Mouse (Mus musculus): ENCODE measurements at regions not wholly inside any gene's neighbourhood (a gene's known extent, or its start where the extent isn't known, plus 50 kb on each side); places are given as distances from the start of the nearest gene placed in this dataset.

- no peaks in the 10 kb centered on the region for H3K9me3 ChIP-seq (replicated peaks; ENCODE audit: control insufficient read depth, low read length)
- H3K27ac ChIP-seq (ENCODE audit: low read length) = no peak overlapping the region
- no peak overlapping the region for H3K9ac ChIP-seq (ENCODE audit: low read depth, low read length)
- WGBS (ENCODE audit: insufficient replicate concordance) = 63% methylated on average over 6 of the region's 6 CpGs
- H3K4me2 ChIP-seq (ENCODE audit: low read depth, low read length) = no peak overlapping the region
- no peaks in the 10 kb centered on the region for H3K27me3 ChIP-seq (ENCODE audit: control insufficient read depth, insufficient read depth, low read depth, low read length)
- no peaks in the 10 kb centered on the region for H3K4me1 ChIP-seq (ENCODE audit: control insufficient read depth, low read depth, low read length)
- ATAC-seq (ENCODE audit: low read depth) = no peak
- no peak overlapping the region for H3K4me3 ChIP-seq (ENCODE audit: low read depth, low read length)
- no peaks in the 10 kb centered on the region for H3K36me3 ChIP-seq (ENCODE audit: control insufficient read depth, insufficient read depth)
Measured at GRCm38 (mm10) chr14:58488803-58489202, 418.5 kb downstream of the Fgf9 start.

GRCm38 (mm10) chr14:58487836-58488235, 417.5 kb downstream of the Fgf9 start:
- Histone ChIP-seq H3K4me3 (ENCODE audit: low read depth, low read length) (no peak overlapping the region), H3K9ac (ENCODE audit: low read depth, low read length) (no peak overlapping the region), H3K4me2 (ENCODE audit: low read depth, low read length) (no peak overlapping the region), H3K27ac (ENCODE audit: low read length) (no peak overlapping the region), H3K27me3 (ENCODE audit: control insufficient read depth, insufficient read depth, low read depth, low read length) (no peaks in the 10 kb centered on the region), H3K4me1 (ENCODE audit: control insufficient read depth, low read depth, low read length) (no peaks in the 10 kb centered on the region), H3K36me3 (ENCODE audit: control insufficient read depth, insufficient read depth) (no peaks in the 10 kb centered on the region), H3K9me3 (replicated peaks; ENCODE audit: control insufficient read depth, low read length) (no peaks in the 10 kb centered on the region)
- WGBS (ENCODE audit: insufficient replicate concordance) = 57% methylated on average over 6 of the region's 6 CpGs
- ATAC-seq (ENCODE audit: low read depth) = no peak

GRCm38 (mm10) chr14:58480454-58480853, 410.1 kb downstream of the Fgf9 start:
- Histone ChIP-seq H3K9ac (ENCODE audit: low read depth, low read length) (no peak overlapping the region), H3K4me2 (ENCODE audit: low read depth, low read length) (no peak overlapping the region), H3K4me1 (ENCODE audit: control insufficient read depth, low read depth, low read length) (no peaks in the 10 kb centered on the region), H3K9me3 (replicated peaks; ENCODE audit: control insufficient read depth, low read length) (no peaks in the 10 kb centered on the region), H3K4me3 (ENCODE audit: low read depth, low read length) (no peak overlapping the region), H3K36me3 (ENCODE audit: control insufficient read depth, insufficient read depth) (no peaks in the 10 kb centered on the region), H3K27me3 (ENCODE audit: control insufficient read depth, insufficient read depth, low read depth, low read length) (no peaks in the 10 kb centered on the region), H3K27ac (ENCODE audit: low read length) (no peak overlapping the region)
- 67% methylated on average over 2 of the region's 2 CpGs for WGBS (ENCODE audit: insufficient replicate concordance)
- ATAC-seq (ENCODE audit: low read depth) = no peak

- no peaks in the 10 kb centered on the region for H3K4me1 ChIP-seq (ENCODE audit: control insufficient read depth, low read depth, low read length)
- H3K27ac ChIP-seq (ENCODE audit: low read length) = no peak overlapping the region
- H3K27me3 ChIP-seq (ENCODE audit: control insufficient read depth, insufficient read depth, low read depth, low read length) = no peaks in the 10 kb centered on the region
- H3K9ac ChIP-seq (ENCODE audit: low read depth, low read length) = no peak overlapping the region
- H3K9me3 ChIP-seq (replicated peaks; ENCODE audit: control insufficient read depth, low read length) = no peaks in the 10 kb centered on the region
- no peaks in the 10 kb centered on the region for H3K36me3 ChIP-seq (ENCODE audit: control insufficient read depth, insufficient read depth)
- no peak for ATAC-seq (ENCODE audit: low read depth)
- H3K4me3 ChIP-seq (ENCODE audit: low read depth, low read length) = no peak overlapping the region
- no peak overlapping the region for H3K4me2 ChIP-seq (ENCODE audit: low read depth, low read length)
- WGBS (ENCODE audit: insufficient replicate concordance) = 37% methylated on average over 3 of the region's 3 CpGs
Measured at GRCm38 (mm10) chr14:58470678-58471077, 400.3 kb downstream of the Fgf9 start.

GRCm38 (mm10) chr14:58468451-58468850, 398.1 kb downstream of the Fgf9 start:
- no peak overlapping the region for H3K4me2 ChIP-seq (ENCODE audit: low read depth, low read length)
- no peaks in the 10 kb centered on the region for H3K4me1 ChIP-seq (ENCODE audit: control insufficient read depth, low read depth, low read length)
- 50% methylated on average over 7 of the region's 7 CpGs for WGBS (ENCODE audit: insufficient replicate concordance)
- H3K36me3 ChIP-seq (ENCODE audit: control insufficient read depth, insufficient read depth) = no peaks in the 10 kb centered on the region
- no peak overlapping the region for H3K9ac ChIP-seq (ENCODE audit: low read depth, low read length)
- no peak overlapping the region for H3K4me3 ChIP-seq (ENCODE audit: low read depth, low read length)
- no peak for ATAC-seq (ENCODE audit: low read depth)
- H3K27ac ChIP-seq (ENCODE audit: low read length) = no peak overlapping the region
- no peaks in the 10 kb centered on the region for H3K27me3 ChIP-seq (ENCODE audit: control insufficient read depth, insufficient read depth, low read depth, low read length)
- no peaks in the 10 kb centered on the region for H3K9me3 ChIP-seq (replicated peaks; ENCODE audit: control insufficient read depth, low read length)

GRCm38 (mm10) chr14:58467856-58468255, 397.5 kb downstream of the Fgf9 start:
- Histone ChIP-seq H3K9me3 (replicated peaks; ENCODE audit: control insufficient read depth, low read length) (no peaks in the 10 kb centered on the region), H3K27me3 (ENCODE audit: control insufficient read depth, insufficient read depth, low read depth, low read length) (no peaks in the 10 kb centered on the region), H3K4me2 (ENCODE audit: low read depth, low read length) (no peak overlapping the region), H3K4me1 (ENCODE audit: control insufficient read depth, low read depth, low read length) (no peaks in the 10 kb centered on the region), H3K9ac (ENCODE audit: low read depth, low read length) (no peak overlapping the region), H3K27ac (ENCODE audit: low read length) (no peak overlapping the region), H3K4me3 (ENCODE audit: low read depth, low read length) (no peak overlapping the region), H3K36me3 (ENCODE audit: control insufficient read depth, insufficient read depth) (no peaks in the 10 kb centered on the region)
- ATAC-seq (ENCODE audit: low read depth) = no peak
- WGBS (ENCODE audit: insufficient replicate concordance) = 62% methylated on average over 5 of the region's 5 CpGs

- WGBS (ENCODE audit: insufficient replicate concordance) = 63% methylated on average over 5 of the region's 5 CpGs
- no peaks in the 10 kb centered on the region for H3K9me3 ChIP-seq (replicated peaks; ENCODE audit: control insufficient read depth, low read length)
- no peak overlapping the region for H3K9ac ChIP-seq (ENCODE audit: low read depth, low read length)
- H3K27ac ChIP-seq (ENCODE audit: low read length) = no peak overlapping the region
- no peaks in the 10 kb centered on the region for H3K36me3 ChIP-seq (ENCODE audit: control insufficient read depth, insufficient read depth)
- no peaks in the 10 kb centered on the region for H3K4me1 ChIP-seq (ENCODE audit: control insufficient read depth, low read depth, low read length)
- H3K4me3 ChIP-seq (ENCODE audit: low read depth, low read length) = no peak overlapping the region
- H3K4me2 ChIP-seq (ENCODE audit: low read depth, low read length) = no peak overlapping the region
- no peaks in the 10 kb centered on the region for H3K27me3 ChIP-seq (ENCODE audit: control insufficient read depth, insufficient read depth, low read depth, low read length)
- no peak for ATAC-seq (ENCODE audit: low read depth)
Measured at GRCm38 (mm10) chr14:58446776-58447354, 376.5 kb downstream of the Fgf9 start.

GRCm38 (mm10) chr14:58444496-58444895, 374.1 kb downstream of the Fgf9 start:
- no peak for ATAC-seq (ENCODE audit: low read depth)
- Histone ChIP-seq H3K27me3 (ENCODE audit: control insufficient read depth, insufficient read depth, low read depth, low read length) (no peaks in the 10 kb centered on the region), H3K36me3 (ENCODE audit: control insufficient read depth, insufficient read depth) (no peaks in the 10 kb centered on the region), H3K27ac (ENCODE audit: low read length) (no peak overlapping the region), H3K4me1 (ENCODE audit: control insufficient read depth, low read depth, low read length) (no peaks in the 10 kb centered on the region), H3K4me2 (ENCODE audit: low read depth, low read length) (no peak overlapping the region), H3K9me3 (replicated peaks; ENCODE audit: control insufficient read depth, low read length) (no peaks in the 10 kb centered on the region), H3K9ac (ENCODE audit: low read depth, low read length) (no peak overlapping the region), H3K4me3 (ENCODE audit: low read depth, low read length) (no peak overlapping the region)
- 53% methylated on average over 4 of the region's 4 CpGs for WGBS (ENCODE audit: insufficient replicate concordance)

- H3K27ac ChIP-seq (ENCODE audit: low read length) = no peak overlapping the region
- H3K4me3 ChIP-seq (ENCODE audit: low read depth, low read length) = no peak overlapping the region
- no peaks in the 10 kb centered on the region for H3K27me3 ChIP-seq (ENCODE audit: control insufficient read depth, insufficient read depth, low read depth, low read length)
- H3K9me3 ChIP-seq (replicated peaks; ENCODE audit: control insufficient read depth, low read length) = no peaks in the 10 kb centered on the region
- H3K4me2 ChIP-seq (ENCODE audit: low read depth, low read length) = no peak overlapping the region
- H3K36me3 ChIP-seq (ENCODE audit: control insufficient read depth, insufficient read depth) = no peaks in the 10 kb centered on the region
- H3K9ac ChIP-seq (ENCODE audit: low read depth, low read length) = no peak overlapping the region
- H3K4me1 ChIP-seq (ENCODE audit: control insufficient read depth, low read depth, low read length) = no peaks in the 10 kb centered on the region
- ATAC-seq (ENCODE audit: low read depth) = no peak
- 71% methylated on average over 3 of the region's 3 CpGs for WGBS (ENCODE audit: insufficient replicate concordance)
Measured at GRCm38 (mm10) chr14:58442501-58442900, 372.2 kb downstream of the Fgf9 start.
